Mouse (Mus musculus) G1E (cell line): ENCODE measurements around the gene Gng12. TPM values are rescaled to one million over a fixed set of nuclear protein-coding genes. Genes with fewer than 3 reads are reported as not detected.
A peak's percentile ranks its signal among the peaks of the same experiment; 100 is the strongest.

Experiments used
- ATAC-seq: 2 replicates; pipeline ENCODE4 v1.8.0; 2016; ENCODE audit warnings: mild to moderate bottlenecking; ENCODE audit not compliant: insufficient number of reproducible peaks, poor library complexity, low FRiP score, severe bottlenecking; ENCODE audit errors: extremely low read depth
- DNase-seq: peaks from one replicate; pipeline ENCODE4 v3.0.0; 2012; ENCODE audit warnings: low spot score
- H3K27me3 ChIP-seq: 2 replicates; pipeline ENCODE4 v1.6.1; 2012; ENCODE audit warnings: mild to moderate bottlenecking, low read length, inconsistent platforms; ENCODE audit not compliant: insufficient read depth
- H3K36me3 ChIP-seq: replicated peaks from 2 replicates; pipeline ENCODE3; 2012; ENCODE audit warnings: mild to moderate bottlenecking, inconsistent platforms
- H3K4me1 ChIP-seq: 2 replicates; pipeline ENCODE4 v1.6.1; 2012; ENCODE audit warnings: low read depth, low read length, inconsistent platforms, mixed read lengths; ENCODE audit not compliant: insufficient read depth
- H3K4me3 ChIP-seq: 2 replicates; pipeline ENCODE4 v1.5.1; 2012; ENCODE audit warnings: low read depth, mild to moderate bottlenecking, inconsistent platforms, low read length, moderate library complexity, mixed read lengths
- H3K9me3 ChIP-seq: replicated peaks from 2 replicates; pipeline ENCODE4 v1.6.1; 2012; ENCODE audit warnings: inconsistent platforms
- CTCF ChIP-seq: IDR thresholded peaks from 2 replicates; pipeline ENCODE4 v1.5.1; 2012; ENCODE audit warnings: low read depth, low read length, inconsistent platforms, mixed read lengths
- GATA1 ChIP-seq: IDR thresholded peaks from 2 replicates; pipeline ENCODE4 v1.6.1; 2012; ENCODE audit warnings: borderline replicate concordance, low read length, inconsistent platforms, mixed read lengths
- GATA2 ChIP-seq: IDR thresholded peaks from 2 replicates; pipeline ENCODE4 v1.6.1; 2012; ENCODE audit warnings: low read depth, low read length, inconsistent platforms, borderline replicate concordance
- POLR2AphosphoS5 ChIP-seq: IDR thresholded peaks from 2 replicates; pipeline ENCODE4 v1.6.1; 2012; ENCODE audit warnings: low read depth, low read length, inconsistent platforms; ENCODE audit not compliant: insufficient replicate concordance
- TAL1 ChIP-seq: conservative IDR thresholded peaks from 2 replicates; pipeline ENCODE4 v1.6.1; 2012; ENCODE audit warnings: low read depth, low read length, inconsistent platforms, mixed read lengths
- polyA plus RNA-seq: library from polyadenylated mRNA; stranded (reverse); fragments of >175 nt; gene quantifications from 2 replicates; pipeline ENCODE4 v1.2.3, GENCODE M21; 2012
- total RNA-seq, 2 experiments: library from RNA; stranded (forward) in 1 of 2; stranded (reverse) in 1 of 2; fragments of 200-1000 nt in 1 of 2; fragments of >200 nt in 1 of 2; fragmentation: Nextera tagmentation in 1 of 2; gene quantifications; 2 replicates each; pipeline ENCODE4 v1.2.3; 2014 to 2017

The Gng12 gene
- total and polyA plus RNA-seq, 3 experiments, result 0.11 to 0.53 TPM; not detected in 1

- DNase-seq (no peak), ATAC-seq (no peak)
- Histone ChIP-seq H3K27me3 (no peaks in the 10 kb centered on the region), H3K9me3 (no peaks in the 10 kb centered on the region), H3K4me1 (peaks cover 47% of the 10 kb centered on the region), H3K4me3 (no peak overlapping the region), H3K36me3 (peaks cover 2% of the 10 kb centered on the region)
- no peak for TF ChIP-seq GATA1
- no peak for TF ChIP-seq CTCF
- no peak for TF ChIP-seq TAL1
- no peak for TF ChIP-seq GATA2
- no peak for TF ChIP-seq POLR2AphosphoS5
These were observed 152.0 kb downstream of the Gng12 start for GRCm38 (mm10) chr6:67048052-67048691.

- ATAC-seq (peak; percentile 31), DNase-seq (no peak)
- Histone ChIP-seq H3K9me3 (no peaks in the 10 kb centered on the region), H3K27me3 (no peaks in the 10 kb centered on the region), H3K4me1 (peaks cover 47% of the 10 kb centered on the region), H3K36me3 (no peaks in the 10 kb centered on the region), H3K4me3 (peak overlapping the region; percentile 55; the same call in 1 of the 2 replicates)
- TF ChIP-seq GATA1 (no peak), TAL1 (0 out of 2 replicates have a peak, but pooled peaks have one; percentile 8)
These were observed 152.9 kb downstream of the Gng12 start for GRCm38 (mm10) chr6:67048880-67049694.

- Histone ChIP-seq H3K4me3 (peak overlapping the region; percentile 55; the same call in 1 of the 2 replicates), H3K9me3 (no peaks in the 10 kb centered on the region), H3K27me3 (no peaks in the 10 kb centered on the region), H3K4me1 (peaks cover 47% of the 10 kb centered on the region), H3K36me3 (no peaks in the 10 kb centered on the region)
- peak; percentile 50 for ATAC-seq
- TF ChIP-seq POLR2AphosphoS5, result no peak
- TF ChIP-seq TAL1, result no peak
- no peak for TF ChIP-seq CTCF
- TF ChIP-seq GATA2, result no peak
- no peak for TF ChIP-seq GATA1
- DNase-seq, result no peak
These were observed 153.5 kb downstream of the Gng12 start for GRCm38 (mm10) chr6:67049695-67050038.

- no peak overlapping the region for H3K4me3 ChIP-seq
- DNase-seq (no peak), ATAC-seq (no peak)
- peaks cover 46% of the 10 kb centered on the region for H3K4me1 ChIP-seq
- H3K9me3 ChIP-seq, result no peaks in the 10 kb centered on the region
- H3K27me3 ChIP-seq, result no peaks in the 10 kb centered on the region
- no peak for TF ChIP-seq POLR2AphosphoS5
- no peak for TF ChIP-seq CTCF
- TF ChIP-seq GATA1, result no peak
- no peak for TF ChIP-seq GATA2
- TF ChIP-seq TAL1, result no peak
- no peaks in the 10 kb centered on the region for H3K36me3 ChIP-seq
These were observed 153.9 kb downstream of the Gng12 start for GRCm38 (mm10) chr6:67050063-67050462.

GRCm38 (mm10) chr6:67056108-67056888 lies 160.1 kb downstream of the Gng12 start:
- TF ChIP-seq CTCF (no peak), GATA1 (no peak), TAL1 (no peak), POLR2AphosphoS5 (no peak), GATA2 (no peak)
- H3K9me3 ChIP-seq, result no peaks in the 10 kb centered on the region
- peak; percentile 75 for ATAC-seq
- peaks cover 43% of the 10 kb centered on the region for H3K4me1 ChIP-seq
- H3K4me3 ChIP-seq, result peak overlapping the region; percentile 25; the same call in 1 of the 2 replicates
- no peaks in the 10 kb centered on the region for H3K36me3 ChIP-seq
- DNase-seq, result no peak
- H3K27me3 ChIP-seq, result no peaks in the 10 kb centered on the region
